Mouse (Mus musculus) heart, postnatal 10 days (tissue): Measurements from ENCODE around the gene Oaz1. TPM values are rescaled to one million over a fixed set of nuclear protein-coding genes. Genes with fewer than 3 reads are reported as not detected.

Source experiments
- microRNA-seq, 2 experiments: library from miRNA; unstranded; fragments of <30 nt; microRNA quantifications; one replicate each; pipeline ENCODE4 v1.2.0; 2022
- total RNA-seq, 2 experiments: library from RNA; stranded (reverse); gene quantifications; 2 replicates each; pipeline ENCODE4 v1.2.3; 2021

Oaz1 gene
- total RNA-seq, 2 experiments from 2014 or later = 1,023 to 1,076 TPM

Small RNA genes lying within 50 kb of the gene (microRNA-seq; reads per million reads assigned to microRNA genes)
- 4.9 to 5.7 reads per million in 2 experiments for gene Mir1982

Other genes with a start within 250 kb of the Oaz1 start
- 1 to 10 TPM; 5.9 to 6.9 TPM for gene Klf16, start 249.3 kb upstream of the Oaz1 start, total RNA-seq
- gene Abhd17a, start 236.3 kb upstream of the Oaz1 start, total RNA-seq = 100 to 1,000 TPM in 1 of 2 experiments, 10 to 100 TPM in 1; 92.2 to 102 TPM
- 10 to 100 TPM; 25.9 to 27.8 TPM for gene Scamp4, start 223.8 kb upstream of the Oaz1 start, total RNA-seq
- gene Adat3, start 223.8 kb upstream of the Oaz1 start, total RNA-seq = 1 to 10 TPM; 1.2 to 1.8 TPM
- gene Gm49322, start 220.6 kb upstream of the Oaz1 start, total RNA-seq = 1 to 10 TPM in 1 of 2 experiments, under 1 TPM in 1; 0.98 to 1.2 TPM
- gene Csnk1g2, start 203.8 kb upstream of the Oaz1 start, total RNA-seq = 100 to 1,000 TPM; 137 to 141 TPM
- 10 to 100 TPM; 42.2 to 46.4 TPM for gene Btbd2, start 169.6 kb upstream of the Oaz1 start, total RNA-seq
- 100 to 1,000 TPM; 143 to 159 TPM for gene Mknk2, start 148.5 kb upstream of the Oaz1 start, total RNA-seq
- gene Mob3a, start 124.7 kb upstream of the Oaz1 start, total RNA-seq = 10 to 100 TPM; 10.1 to 11.3 TPM
- gene Izumo4, start 124.5 kb upstream of the Oaz1 start, total RNA-seq = 1 to 10 TPM; 2.9 to 4.1 TPM
- gene Ap3d1, start 84.4 kb upstream of the Oaz1 start, total RNA-seq = 10 to 100 TPM; 47.6 to 52.5 TPM
- gene Dot1l, start 71.5 kb upstream of the Oaz1 start, total RNA-seq = 10 to 100 TPM; 66.3 to 67.6 TPM
- gene Sf3a2, start 28.5 kb upstream of the Oaz1 start, total RNA-seq = 10 to 100 TPM; 36.8 to 41.4 TPM
- gene Plekhj1, start 28.0 kb upstream of the Oaz1 start, total RNA-seq = 10 to 100 TPM; 32.6 to 32.9 TPM
- gene Amh, start 21.4 kb upstream of the Oaz1 start, total RNA-seq = under 1 TPM; 0.41 to 0.45 TPM
- under 1 TPM in 1 of 2 experiments, not detected in 1; 0.74 TPM for gene Jsrp1, start 13.2 kb upstream of the Oaz1 start, total RNA-seq
- 1 to 10 TPM; 3.8 to 6.5 TPM for gene Lingo3, start 17.4 kb downstream of the Oaz1 start, total RNA-seq
- 10 to 100 TPM; 23.6 to 28.2 TPM for gene Lsm7, start 28.6 kb downstream of the Oaz1 start, total RNA-seq
- 10 to 100 TPM; 26.0 to 27.7 TPM for gene Sppl2b, start 28.6 kb downstream of the Oaz1 start, total RNA-seq
- not detected for gene Tmprss9, start 45.2 kb downstream of the Oaz1 start, total RNA-seq
- 100 to 1,000 TPM; 163 to 175 TPM for gene Timm13, start 74.3 kb downstream of the Oaz1 start, total RNA-seq
- 10 to 100 TPM; 10.2 to 11.9 TPM for gene Lmnb2, start 91.6 kb downstream of the Oaz1 start, total RNA-seq
- gene Gadd45b, start 103.4 kb downstream of the Oaz1 start, total RNA-seq = 10 to 100 TPM; 11.5 to 18.3 TPM
- 1 to 10 TPM in 1 of 2 experiments, under 1 TPM in 1; 0.67 to 1.1 TPM for gene Gng7, start 188.3 kb downstream of the Oaz1 start, total RNA-seq
- gene Diras1, start 199.0 kb downstream of the Oaz1 start, total RNA-seq = not detected
- gene Slc39a3, start 210.8 kb downstream of the Oaz1 start, total RNA-seq = 10 to 100 TPM; 11.5 to 13.0 TPM
- gene Sgta, start 233.5 kb downstream of the Oaz1 start, total RNA-seq = 100 to 1,000 TPM; 103 to 106 TPM
- 10 to 100 TPM; 11.5 to 14.9 TPM for gene Thop1, start 243.4 kb downstream of the Oaz1 start, total RNA-seq